In the genomic region with DNA sequence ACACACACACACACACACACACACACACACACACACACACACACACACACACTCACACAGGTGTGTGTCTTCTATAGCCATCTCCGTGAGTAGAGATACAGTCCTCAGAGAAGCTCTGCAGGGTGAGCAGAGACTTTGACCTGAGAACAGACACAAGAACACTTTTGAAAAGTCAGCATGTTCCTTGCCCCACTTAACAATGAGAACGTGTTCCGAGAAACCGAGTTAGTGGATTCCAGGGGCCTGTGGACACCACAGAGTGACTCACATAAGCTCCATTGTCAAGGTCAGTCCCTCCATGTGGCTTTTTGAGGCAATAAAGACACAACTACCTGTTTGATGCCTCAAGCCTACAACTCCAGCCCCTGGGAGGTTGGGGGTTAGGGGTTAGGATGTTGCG, we compare ENCODE assay signal across 35 mouse cellular contexts. TPM values are rescaled to one million over a fixed set of nuclear protein-coding genes. Genes with fewer than 3 reads are reported as not detected.
DNase-seq lines count a peak whose midpoint lies in the region; ATAC-seq lines count a peak whose summit lies in the region.
"Had no signal": no experiment of that assay in that cellular context is flagged by ENCODE, and none has a peak within 500 bp of the region (broad histone marks: within the 10 kb centered on the region; RNA-seq: fewer than 3 reads in every experiment).

No protein-coding gene starts in this region.

- H3K4me2 ChIP-seq in intestine, embryonic 15.5 days (replicated peaks): no peak overlapping the region
- H3K4me2 ChIP-seq in hindbrain, embryonic 14.5 days (replicated peaks): no peak overlapping the region
- H3K4me2 ChIP-seq: embryonic facial prominence, embryonic 15.5 days; forebrain, embryonic 13.5 days; heart, embryonic 15.5 days; limb, embryonic 12.5 days; liver, embryonic 15.5 days; lung, embryonic 14.5 days had no signal

- 0 out of 2 replicates have a peak overlapping the region, but pooled peaks have one; percentile 17 for H3K27ac ChIP-seq in intestine, embryonic 15.5 days
- H3K27ac ChIP-seq in hindbrain, embryonic 14.5 days: no peak overlapping the region
- H3K27ac ChIP-seq: embryonic facial prominence, embryonic 10.5 days; embryonic facial prominence, embryonic 15.5 days; forebrain, embryonic 13.5 days; heart, embryonic 10.5 days; heart, embryonic 15.5 days; hindbrain, postnatal 0 days; limb, embryonic 12.5 days; liver, embryonic 15.5 days had no signal

- no peaks in the 10 kb centered on the region for H3K27me3 ChIP-seq in intestine, embryonic 15.5 days (replicated peaks)
- no peaks in the 10 kb centered on the region for H3K27me3 ChIP-seq in hindbrain, embryonic 14.5 days (ENCODE audit: control insufficient read depth, insufficient read depth, low read length)
- H3K27me3 ChIP-seq: embryonic facial prominence, embryonic 15.5 days; forebrain, embryonic 13.5 days; heart, embryonic 15.5 days; limb, embryonic 12.5 days; liver, embryonic 15.5 days had no signal

- 55% methylated on average over 5 of the region's 5 CpGs for WGBS in intestine, embryonic 15.5 days
- 78% methylated on average over 5 of the region's 5 CpGs for WGBS in hindbrain, embryonic 14.5 days

- peak; percentile 27; the same call in 1 of the 2 replicates for ATAC-seq in intestine, embryonic 15.5 days
- ATAC-seq in hindbrain, embryonic 14.5 days (ENCODE audit: low FRiP score): no peak
- ATAC-seq: forebrain, embryonic 13.5 days; hindbrain, postnatal 0 days had no signal

- DNase-seq in adrenal gland, adult (ENCODE audit: inconsistent age in 2 of 2, low spot score in 1 of 2): peak; percentile 64 to 82
- no peak for DNase-seq in adrenal gland, postnatal 4 days (ENCODE audit: low spot score in 2 of 2)
- DNase-seq in kidney, adult 8-10 months: peak; percentile 35 to 53
- DNase-seq in kidney, postnatal 10 days: no peak
- DNase-seq in kidney, postnatal 36 days: peak; percentile 45 to 47
- DNase-seq in spleen, postnatal 14 days (ENCODE audit: low spot score in 2 of 2): no peak
- DNase-seq in hindbrain, embryonic 14.5 days (ENCODE audit: low spot score): no peak
- DNase-seq: cerebellum, adult 2 months; cerebellum, postnatal 14 days; gastrocnemius, postnatal 14 days; heart, adult 11 months; lung, embryonic 14.5 days; lung, postnatal 14 days; midbrain, embryonic 14.5 days; thymus, postnatal 4 days had no signal

- H3K9ac ChIP-seq in intestine, embryonic 15.5 days: no peak overlapping the region
- H3K9ac ChIP-seq in hindbrain, embryonic 14.5 days: no peak overlapping the region
- H3K9ac ChIP-seq: embryonic facial prominence, embryonic 15.5 days; forebrain, embryonic 13.5 days; heart, embryonic 15.5 days; limb, embryonic 12.5 days; liver, embryonic 15.5 days; lung, embryonic 14.5 days had no signal

- H3K4me3 ChIP-seq in intestine, embryonic 15.5 days (replicated peaks): no peak overlapping the region
- no peak overlapping the region for H3K4me3 ChIP-seq in hindbrain, embryonic 14.5 days (replicated peaks; ENCODE audit: low read length)
- H3K4me3 ChIP-seq: embryonic facial prominence, embryonic 10.5 days; embryonic facial prominence, embryonic 15.5 days; forebrain, embryonic 13.5 days; heart, embryonic 10.5 days; heart, embryonic 15.5 days; limb, embryonic 12.5 days; liver, embryonic 15.5 days had no signal

- H3K4me1 ChIP-seq in intestine, embryonic 15.5 days (replicated peaks): peaks cover 8% of the 10 kb centered on the region
- H3K4me1 ChIP-seq in hindbrain, embryonic 14.5 days (replicated peaks; ENCODE audit: control insufficient read depth, insufficient read depth, low read length): no peaks in the 10 kb centered on the region
- H3K4me1 ChIP-seq: embryonic facial prominence, embryonic 15.5 days; forebrain, embryonic 13.5 days; heart, embryonic 15.5 days; liver, embryonic 15.5 days had no signal

- no peaks in the 10 kb centered on the region for H3K36me3 ChIP-seq in intestine, embryonic 15.5 days
- H3K36me3 ChIP-seq in hindbrain, embryonic 14.5 days (replicated peaks; ENCODE audit: control insufficient read depth, insufficient read depth): no peaks in the 10 kb centered on the region
- H3K36me3 ChIP-seq: embryonic facial prominence, embryonic 10.5 days; embryonic facial prominence, embryonic 15.5 days; G1E; heart, embryonic 10.5 days; heart, embryonic 15.5 days; limb, embryonic 12.5 days; liver, embryonic 15.5 days had no signal

- H3K9me3 ChIP-seq in intestine, embryonic 15.5 days: no peaks in the 10 kb centered on the region
- H3K9me3 ChIP-seq in hindbrain, embryonic 14.5 days (ENCODE audit: control insufficient read depth, low read length): no peaks in the 10 kb centered on the region
- H3K9me3 ChIP-seq: embryonic facial prominence, embryonic 10.5 days; embryonic facial prominence, embryonic 15.5 days; forebrain, embryonic 13.5 days; G1E; heart, embryonic 10.5 days; heart, embryonic 15.5 days; limb, embryonic 12.5 days; liver, embryonic 15.5 days had no signal

RNA-seq across cellular contexts. Expression of gene Ffar3, which starts 8.6 kb away (rescaled TPM):
- total RNA-seq in adrenal gland, postnatal 4 days (2021): 1 to 10 TPM in 1 of 2 experiments, under 1 TPM in 1; 0.37 to 1.6 TPM
- polyA plus RNA-seq in intestine, embryonic 15.5 days (2015; fragmentation: Nextera tagmentation; extraction: Ambion mirVana): 0.54 and 0.83 TPM in 2 replicates
- polyA plus RNA-seq in hindbrain, embryonic 14.5 days (2014; fragmentation: Nextera tagmentation; extraction: Ambion mirVana): not detected in 2 replicates
- total RNA-seq: G1E; gastrocnemius, postnatal 14 days; heart, postnatal 25 days; left cerebral cortex, postnatal 10 days; liver, adult 2 months; monocyte, adult 5-6 weeks had no signal
- polyA plus RNA-seq: brain, embryonic 14.5 days; cerebellum, adult 2 months; embryonic facial prominence, embryonic 10.5 days; embryonic facial prominence, embryonic 15.5 days; forebrain, embryonic 13.5 days; G1E; heart, embryonic 15.5 days; hindbrain, embryonic 11.5 days; limb, embryonic 12.5 days; liver, adult 2 months; liver, embryonic 15.5 days; lung, embryonic 14.5 days; midbrain, embryonic 14.5 days; neural tube, embryonic 14.5 days; stomach, embryonic 14.5 days; testis, adult 2 months; thymus, postnatal 0 days had no signal

RNA-seq across cellular contexts. Expression of gene Ffar1, which starts 14.0 kb away (rescaled TPM):
- under 1 TPM in 1 of 2 experiments, not detected in 1; 0.59 TPM for total RNA-seq in adrenal gland, postnatal 4 days (2021)
- 0.25 and 0.27 TPM in 2 replicates for polyA plus RNA-seq in intestine, embryonic 15.5 days (2015; fragmentation: Nextera tagmentation; extraction: Ambion mirVana)
- not detected in 2 replicates for polyA plus RNA-seq in hindbrain, embryonic 14.5 days (2014; fragmentation: Nextera tagmentation; extraction: Ambion mirVana)
- total RNA-seq: gastrocnemius, postnatal 14 days; heart, postnatal 25 days; hindbrain, postnatal 0 days; left cerebral cortex, postnatal 10 days; liver, adult 2 months had no signal
- polyA plus RNA-seq: brain, embryonic 14.5 days; cerebellum, adult 2 months; embryonic facial prominence, embryonic 10.5 days; embryonic facial prominence, embryonic 15.5 days; forebrain, embryonic 13.5 days; G1E; heart, embryonic 10.5 days; heart, embryonic 15.5 days; hindbrain, embryonic 11.5 days; hindbrain, postnatal 0 days; limb, embryonic 12.5 days; liver, embryonic 15.5 days; lung, embryonic 14.5 days; midbrain, embryonic 14.5 days; neural tube, embryonic 14.5 days; stomach, embryonic 14.5 days; thymus, postnatal 0 days had no signal

RNA-seq across cellular contexts. Expression of gene Ffar2, which starts 23.8 kb away (rescaled TPM):
- 1 to 10 TPM; 2.7 to 2.9 TPM for total RNA-seq in adrenal gland, postnatal 4 days (2021)
- polyA plus RNA-seq in intestine, embryonic 15.5 days (2015; fragmentation: Nextera tagmentation; extraction: Ambion mirVana): 10.9 and 15.5 TPM in 2 replicates
- polyA plus RNA-seq in hindbrain, embryonic 14.5 days (2014; fragmentation: Nextera tagmentation; extraction: Ambion mirVana): 0.22 TPM in 1 of 2 replicates, not detected in the other
- polyA plus RNA-seq: embryonic facial prominence, embryonic 10.5 days; embryonic facial prominence, embryonic 15.5 days; forebrain, embryonic 13.5 days; limb, embryonic 12.5 days; liver, adult 2 months; midbrain, embryonic 14.5 days had no signal

RNA-seq across cellular contexts. Expression of gene Cd22, which starts 32.8 kb away (rescaled TPM):
- under 1 TPM; 0.73 to 0.90 TPM for total RNA-seq in adrenal gland, postnatal 4 days (2021)
- 0.38 and 0.59 TPM in 2 replicates for polyA plus RNA-seq in intestine, embryonic 15.5 days (2015; fragmentation: Nextera tagmentation; extraction: Ambion mirVana)
- 0.17 TPM in 1 of 2 replicates, not detected in the other for polyA plus RNA-seq in hindbrain, embryonic 14.5 days (2014; fragmentation: Nextera tagmentation; extraction: Ambion mirVana)
- polyA plus RNA-seq: forebrain, embryonic 13.5 days; G1E; heart, embryonic 10.5 days; heart, embryonic 15.5 days; hindbrain, embryonic 11.5 days; midbrain, embryonic 14.5 days; neural tube, embryonic 14.5 days had no signal

RNA-seq across cellular contexts. Expression of gene Krtdap, which starts 59.7 kb away (rescaled TPM):
- total RNA-seq in adrenal gland, postnatal 4 days (2021): 1 to 10 TPM; 1.9 to 3.1 TPM
- 1.9 and 2.8 TPM in 2 replicates for polyA plus RNA-seq in intestine, embryonic 15.5 days (2015; fragmentation: Nextera tagmentation; extraction: Ambion mirVana)
- not detected in 2 replicates for polyA plus RNA-seq in hindbrain, embryonic 14.5 days (2014; fragmentation: Nextera tagmentation; extraction: Ambion mirVana)
- total RNA-seq: G1E; heart, postnatal 25 days; hindbrain, postnatal 0 days; left cerebral cortex, postnatal 10 days; liver, adult 2 months; monocyte, adult 5-6 weeks had no signal
- polyA plus RNA-seq: cerebellum, adult 2 months; embryonic facial prominence, embryonic 10.5 days; forebrain, embryonic 13.5 days; G1E; heart, embryonic 10.5 days; hindbrain, embryonic 11.5 days; limb, embryonic 12.5 days; liver, adult 2 months; lung, embryonic 14.5 days; midbrain, embryonic 14.5 days; testis, adult 2 months had no signal

Comparison
In these comparisons a context has a peak if more than half of its experiments do, and no peak if none do; other contexts are left out.
1. DNase-seq: peak in adrenal gland, adult (2 of 2), kidney, adult 8-10 months (2 of 2) and kidney, postnatal 36 days (2 of 2); none in adrenal gland, postnatal 4 days (0 of 2), kidney, postnatal 10 days (single experiment), spleen, postnatal 14 days (0 of 2) and hindbrain, embryonic 14.5 days (single experiment).